Comparison of ENCODE assay signal across 21 mouse cellular contexts in the genomic region with DNA sequence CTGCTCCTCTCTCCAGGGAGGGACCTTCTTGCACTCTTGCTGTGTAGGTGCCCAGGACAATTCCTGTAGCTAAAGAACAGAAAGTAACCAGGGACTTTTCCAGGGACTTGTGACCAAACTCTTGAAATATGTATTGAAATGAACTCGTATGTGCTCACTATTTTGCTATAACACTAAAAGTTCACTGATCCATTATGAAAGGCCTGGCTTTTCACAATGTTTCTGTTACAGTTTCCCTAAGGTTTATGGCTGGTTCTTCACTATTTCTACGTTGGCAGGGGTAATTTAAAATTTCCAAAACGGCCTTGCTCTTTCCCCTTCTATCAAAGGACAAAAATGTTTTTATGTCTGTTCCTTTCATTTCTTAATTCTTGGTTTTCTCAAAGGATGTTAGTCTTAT.
DNase-seq lines count a peak whose midpoint lies in the region; ATAC-seq lines count a peak whose summit lies in the region.
"Had no signal": no experiment of that assay in that cellular context is flagged by ENCODE, and none has a peak within 500 bp of the region (broad histone marks: within the 10 kb centered on the region; RNA-seq: fewer than 3 reads in every experiment).

No protein-coding gene starts in this region.

- no peak overlapping the region for H3K4me2 ChIP-seq in intestine, embryonic 15.5 days (replicated peaks)

- H3K9me3 ChIP-seq in intestine, embryonic 15.5 days, result no peaks in the 10 kb centered on the region
- H3K9me3 ChIP-seq: G1E had no signal

- no peaks in the 10 kb centered on the region for H3K36me3 ChIP-seq in intestine, embryonic 15.5 days
- H3K36me3 ChIP-seq: G1E had no signal

- DNase-seq in NIH3T3 (ENCODE audit: low read depth) (peak; percentile 74), adipocyte (ENCODE audit: low spot score) (peak; percentile 50)
- DNase-seq in layer of hippocampus, adult 9-10 months (ENCODE audit: low spot score), result no peak
- DNase-seq: adrenal gland, adult 2 months; adrenal gland, adult 8-10 months; adrenal gland, postnatal 10 days; adrenal gland, postnatal 14 days; adrenal gland, postnatal 25 days; adrenal gland, postnatal 36 days; B cell, adult 2 months; cerebellum, adult 11 months; cerebellum, adult 11-12 months; cerebellum, adult 18-20 months; cerebellum, adult 2 months; cerebellum, adult 8-10 months had no signal

- H3K4me3 ChIP-seq in intestine, embryonic 15.5 days (replicated peaks), result no peak overlapping the region

- no peaks in the 10 kb centered on the region for H3K4me1 ChIP-seq in intestine, embryonic 15.5 days (replicated peaks)

- WGBS in intestine, embryonic 15.5 days, result 76% methylated on average over 3 of the region's 3 CpGs

- no peak overlapping the region for H3K27ac ChIP-seq in intestine, embryonic 15.5 days

- H3K27me3 ChIP-seq in intestine, embryonic 15.5 days (replicated peaks), result no peaks in the 10 kb centered on the region
- H3K27me3 ChIP-seq: CH12.LX, Patski had no signal

- no peak for ATAC-seq in intestine, embryonic 15.5 days
- ATAC-seq: activated CD4-positive, CD25-positive, alpha-beta regulatory T cell, adult 4 months; CD4-positive, CD25-positive, alpha-beta regulatory T cell, adult 4 months; Patski had no signal

- no peak overlapping the region for H3K9ac ChIP-seq in intestine, embryonic 15.5 days
